Mouse (Mus musculus) spleen, adult 2 months (tissue): Measurements from ENCODE around the gene Kcnn3.

Experiments
- CTCF ChIP-seq: fragments of 200-500 bp; IDR thresholded peaks from 2 replicates; pipeline ENCODE4 v1.5.1; 2011; ENCODE audit warnings: mild to moderate bottlenecking, inconsistent platforms; ENCODE audit not compliant: insufficient read depth, insufficient read length, insufficient replicate concordance; ENCODE audit errors: extremely low read depth
- POLR2A ChIP-seq: fragments of 200-500 bp; IDR thresholded peaks from 2 replicates; pipeline ENCODE4 v1.6.1; 2011; ENCODE audit warnings: low read depth, low read length, inconsistent platforms

- TF ChIP-seq POLR2A: no peak
- no peak for TF ChIP-seq CTCF
Measured at GRCm38 (mm10) chr3:89486916-89487702, 32.9 kb upstream of the Kcnn3 start.
